Mouse (Mus musculus): ENCODE data around the gene 1700030J22Rik. TPM values are rescaled to one million over a fixed set of nuclear protein-coding genes. Genes with fewer than 3 reads are reported as not detected.

1700030J22Rik gene
- polyA plus RNA-seq (2012): 0.69 and 1.0 TPM in 2 replicates

DNA sequence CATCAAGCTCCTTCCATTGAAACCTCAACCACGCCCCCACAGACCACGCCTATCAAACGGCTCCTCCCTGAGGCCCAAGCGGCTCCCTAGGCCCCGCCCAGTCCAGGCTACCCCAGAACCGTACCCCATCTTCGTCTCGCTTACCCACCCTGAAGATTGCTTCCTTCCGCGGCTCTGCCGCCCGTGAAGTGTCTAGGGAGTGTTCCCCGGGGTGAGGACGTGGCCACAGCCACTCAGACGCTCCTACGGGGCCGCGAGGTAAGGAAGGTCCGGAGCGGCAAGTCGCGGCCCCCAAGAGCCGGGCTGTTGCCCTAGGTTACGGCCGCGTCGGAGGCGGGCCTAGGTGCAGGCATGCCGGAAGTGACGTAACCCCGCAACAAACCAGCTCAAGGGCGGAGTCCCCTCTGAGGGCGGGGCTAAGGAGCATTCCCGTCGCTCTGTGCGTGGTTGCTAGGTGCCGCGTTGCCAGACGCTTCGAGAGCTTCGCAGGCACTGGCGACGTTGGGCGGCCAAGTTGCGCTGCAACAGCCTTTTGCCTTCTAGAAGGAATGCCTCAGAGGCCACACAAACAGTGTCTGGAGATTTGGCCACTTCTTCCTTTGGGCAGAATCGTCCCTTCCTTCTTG, at the start of gene 1700030J22Rik:
Gene 1700030J22Rik (minus strand): TSS at position 329 of the 626 bp plus-strand sequence.
- no peak for TF ChIP-seq GATA1 (IDR thresholded peaks at IDR 0.05; ENCODE audit: low read length)

DNA sequence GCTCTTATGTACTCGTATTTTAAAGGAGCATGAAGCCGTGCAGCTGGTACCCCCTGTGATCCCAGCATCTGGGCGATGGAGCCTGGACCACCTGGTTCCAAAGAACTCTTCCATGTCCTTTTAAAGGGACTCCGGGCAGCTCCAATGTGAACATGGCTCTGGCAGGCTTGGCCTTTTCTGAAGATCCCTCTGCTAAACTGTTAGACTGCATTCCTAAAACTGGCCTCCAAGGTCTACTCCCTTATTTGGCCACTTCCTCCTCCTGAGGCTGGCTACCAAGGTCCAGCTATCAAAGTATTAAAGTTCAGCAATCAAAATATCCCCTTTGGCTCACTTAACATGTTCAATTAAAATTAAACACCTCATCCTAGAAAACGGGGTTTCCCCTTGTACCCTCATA, 48.8 kb upstream of the 1700030J22Rik start:
- no peak for TF ChIP-seq GATA1 (IDR thresholded peaks at IDR 0.05; ENCODE audit: low read length)

DNA sequence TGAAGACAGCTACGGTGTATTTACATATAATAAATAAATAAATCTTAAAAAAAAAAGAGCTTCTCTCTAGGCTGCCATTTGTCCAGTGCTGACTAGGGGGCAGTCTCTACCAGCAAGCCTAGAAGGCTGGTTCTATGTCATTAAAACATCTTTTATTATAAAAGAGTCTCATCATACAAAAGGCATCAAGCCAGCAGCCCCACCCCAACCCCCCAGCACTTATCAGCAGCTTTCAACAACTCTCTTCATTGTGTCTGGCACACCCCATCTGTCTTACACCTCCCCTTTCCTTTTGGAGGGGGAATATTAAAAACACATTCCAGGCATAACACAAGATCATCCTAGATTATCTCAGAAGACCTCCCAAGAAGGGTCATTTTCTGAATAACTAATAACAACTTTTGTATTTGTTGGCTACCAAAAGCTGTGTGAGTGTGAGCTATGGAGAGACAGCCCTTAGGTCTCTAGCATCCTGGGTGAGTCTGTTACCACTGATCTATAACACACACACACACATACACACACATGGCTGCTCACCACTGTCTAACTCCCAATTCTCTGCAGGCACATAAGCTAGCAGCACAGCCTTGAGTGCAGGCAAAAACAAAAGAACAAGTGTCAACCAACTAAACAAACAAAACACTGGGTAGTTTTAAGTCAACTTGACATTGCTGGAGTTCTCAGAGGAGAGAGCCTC, 43.7 kb upstream of the 1700030J22Rik start:
- no peak for TF ChIP-seq GATA1 (IDR thresholded peaks at IDR 0.05; ENCODE audit: low read length)

GRCm38 (mm10) chr8:117019323-117020275, 40.8 kb upstream of the 1700030J22Rik start:
- no peak for TF ChIP-seq GATA1 (IDR thresholded peaks at IDR 0.05; ENCODE audit: low read length)

DNA sequence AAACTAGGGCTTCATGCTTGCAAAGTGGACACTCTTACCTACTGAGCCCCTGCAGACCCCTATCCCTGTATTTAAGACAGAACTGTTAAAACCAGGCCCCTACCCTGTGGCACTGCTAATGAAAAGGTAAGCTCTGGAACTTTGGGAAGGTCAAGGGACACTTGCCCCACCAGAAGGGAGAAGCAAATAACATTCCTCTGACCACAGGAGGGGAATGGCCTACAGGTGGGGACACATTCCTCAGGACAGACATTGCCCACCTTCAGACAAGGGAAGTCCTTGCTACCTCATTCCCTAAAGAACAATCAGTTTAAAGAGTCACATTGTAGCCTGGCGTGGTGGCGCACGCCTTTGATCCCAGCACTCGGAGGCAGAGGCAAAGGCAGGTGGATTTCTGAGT, 39.1 kb upstream of the 1700030J22Rik start:
- TF ChIP-seq GATA1 (IDR thresholded peaks at IDR 0.05; ENCODE audit: low read length): no peak

GRCm38 (mm10) chr8:117017006-117017405, 38.2 kb upstream of the 1700030J22Rik start:
- no peak for TF ChIP-seq GATA1 (IDR thresholded peaks at IDR 0.05; ENCODE audit: low read length)

DNA sequence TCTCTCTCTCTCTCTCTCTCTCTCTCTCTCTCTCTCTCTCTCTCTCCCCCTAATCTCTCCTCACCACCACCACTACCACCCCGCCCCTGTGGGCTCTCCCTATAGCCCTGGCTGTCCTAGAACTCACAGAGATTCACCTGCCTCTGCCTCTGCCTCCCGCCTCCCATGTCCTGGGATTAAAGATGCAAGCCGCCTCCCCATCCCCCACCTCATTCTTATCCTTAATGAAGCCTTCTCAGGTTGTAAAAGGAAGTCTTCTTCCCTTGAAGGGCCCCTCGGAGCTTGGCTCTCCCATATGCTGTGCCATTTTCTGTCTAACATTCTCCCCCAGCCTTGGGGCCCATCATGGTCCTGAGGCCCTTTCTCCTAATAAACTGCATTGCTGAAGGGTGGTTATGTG, 36.9 kb upstream of the 1700030J22Rik start:
- no peak for TF ChIP-seq GATA1 (IDR thresholded peaks at IDR 0.05; ENCODE audit: low read length)

GRCm38 (mm10) chr8:117011366-117011765, 32.6 kb upstream of the 1700030J22Rik start:
- TF ChIP-seq GATA1 (IDR thresholded peaks at IDR 0.05; ENCODE audit: low read length): no peak

DNA sequence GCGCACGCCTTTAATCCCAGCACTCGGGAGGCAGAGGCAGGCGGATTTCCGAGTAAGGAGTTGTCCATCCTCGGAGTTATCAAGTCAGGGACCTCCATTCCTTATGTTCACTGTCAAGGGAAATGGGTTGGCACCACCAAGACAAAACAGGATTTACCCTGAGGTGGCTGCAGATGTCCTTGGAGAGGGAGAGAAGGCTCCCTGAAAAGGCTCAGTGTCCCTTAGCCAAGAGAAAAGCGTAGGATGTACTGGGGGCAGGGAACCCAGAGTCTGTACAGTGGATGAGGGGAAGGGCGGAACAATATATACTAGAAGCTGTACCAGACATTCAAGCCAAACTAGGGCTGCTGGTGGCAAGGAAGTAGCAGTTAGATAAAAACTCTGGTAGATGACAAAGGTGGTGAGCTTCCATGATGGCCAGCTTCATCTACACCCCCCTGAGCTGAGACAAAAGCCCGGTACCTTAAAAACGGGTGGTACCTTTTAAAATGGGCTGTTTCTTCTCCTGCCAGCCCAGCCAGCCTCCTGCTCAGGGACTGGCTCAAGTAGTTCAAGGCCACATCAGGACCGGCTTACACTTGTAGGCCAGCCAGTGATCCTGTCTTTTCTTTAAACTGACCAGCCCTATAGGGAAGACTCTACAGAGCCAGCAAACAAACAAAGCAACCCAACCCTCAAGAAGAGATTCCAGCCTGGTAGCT, 15.4 kb upstream of the 1700030J22Rik start:
- no peak for TF ChIP-seq GATA1 (IDR thresholded peaks at IDR 0.05; ENCODE audit: low read length)

- no peak for TF ChIP-seq GATA1 (IDR thresholded peaks at IDR 0.05; ENCODE audit: low read length)
Observed at GRCm38 (mm10) chr8:116993095-116993867, 14.5 kb upstream of the 1700030J22Rik start, which contains the start of gene Gcsh. TSS of gene Gcsh (minus strand) at chr8:116993537.

GRCm38 (mm10) chr8:116992176-116992971, 13.6 kb upstream of the 1700030J22Rik start:
- TF ChIP-seq GATA1 (IDR thresholded peaks at IDR 0.05; ENCODE audit: low read length): no peak

- TF ChIP-seq GATA1 (IDR thresholded peaks at IDR 0.05; ENCODE audit: low read length): no peak
Observed at GRCm38 (mm10) chr8:116991241-116991640, 12.5 kb upstream of the 1700030J22Rik start.

- no peak for TF ChIP-seq GATA1 (IDR thresholded peaks at IDR 0.05; ENCODE audit: low read length)
Observed at GRCm38 (mm10) chr8:116989842-116990241, 11.1 kb upstream of the 1700030J22Rik start.

- TF ChIP-seq GATA1 (IDR thresholded peaks at IDR 0.05; ENCODE audit: low read length): no peak
Observed at GRCm38 (mm10) chr8:116980117-116980516, 1.4 kb upstream of the 1700030J22Rik start.
